Mouse (Mus musculus): Measurements from ENCODE around the gene Klhdc7a.

- TF ChIP-seq CTCF (IDR thresholded peaks at IDR 0.05; ENCODE audit: low read depth, low read length) (no peak), POLR2A (IDR thresholded peaks at IDR 0.05; ENCODE audit: insufficient read depth, low read length) (no peak)
Observed at GRCm38 (mm10) chr4:139948591-139948990, 19.2 kb downstream of the Klhdc7a start.
